Comparison of ENCODE assay signal across 14 mouse cellular contexts in the genomic region with DNA sequence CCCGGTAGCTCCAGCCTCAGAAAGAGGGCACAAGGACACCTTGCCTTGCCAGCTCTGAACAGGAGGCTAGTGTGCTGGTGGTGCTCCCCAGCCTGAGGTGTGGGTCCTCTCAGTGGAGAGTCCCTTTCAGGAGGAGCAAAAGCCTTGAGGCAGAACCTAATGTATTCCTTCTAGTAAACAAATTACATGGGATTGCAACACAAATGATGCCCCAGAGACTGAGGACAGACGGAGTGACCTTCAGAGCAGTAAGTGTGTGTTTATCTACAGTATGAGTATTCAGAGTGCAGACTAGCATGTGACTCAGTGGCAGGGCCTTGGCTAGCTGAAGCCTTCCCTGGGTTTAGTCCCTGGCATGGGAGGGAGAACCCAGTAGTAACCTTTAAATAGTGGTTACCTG.
DNase-seq lines count a peak whose midpoint lies in the region; ATAC-seq and TF ChIP-seq lines count a peak whose summit lies in the region.
"Had no signal": no experiment of that assay in that cellular context is flagged by ENCODE, and none has a peak within 500 bp of the region (broad histone marks: within the 10 kb centered on the region; RNA-seq: fewer than 3 reads in every experiment).

No protein-coding gene starts in this region.

- H3K9me3 ChIP-seq in liver, postnatal 0 days (ENCODE audit: low read length), result no peaks in the 10 kb centered on the region
- no peaks in the 10 kb centered on the region for H3K9me3 ChIP-seq in heart, embryonic 15.5 days (replicated peaks)
- H3K9me3 ChIP-seq in liver, embryonic 12.5 days (replicated peaks), result no peaks in the 10 kb centered on the region
- H3K9me3 ChIP-seq: embryonic facial prominence, embryonic 12.5 days; hindbrain, embryonic 15.5 days had no signal

- no peak for TF ChIP-seq POLR2A in liver, adult 2 months (IDR thresholded peaks at IDR 0.05; ENCODE audit: extremely low read depth, insufficient read depth, low read length)

- ATAC-seq in liver, postnatal 0 days, result no peak
- no peak for ATAC-seq in heart, embryonic 15.5 days (replicated peaks; ENCODE audit: insufficient number of reproducible peaks, insufficient read depth, low FRiP score, low read depth)
- no peak for ATAC-seq in liver, embryonic 12.5 days

- TF ChIP-seq EP300 in liver, postnatal 0 days (IDR thresholded peaks at IDR 0.05; ENCODE audit: low read depth), result no peak

- no peak overlapping the region for H3K4me3 ChIP-seq in liver, adult 2 months (ENCODE audit: insufficient read depth, low read depth, low read length)
- no peak overlapping the region for H3K4me3 ChIP-seq in liver, postnatal 0 days (ENCODE audit: low read depth, low read length)
- H3K4me3 ChIP-seq in heart, embryonic 15.5 days, result no peak overlapping the region
- H3K4me3 ChIP-seq in liver, embryonic 12.5 days, result no peak overlapping the region
- H3K4me3 ChIP-seq: embryonic facial prominence, embryonic 12.5 days; hindbrain, embryonic 15.5 days had no signal

- DNase-seq in adrenal gland, adult (ENCODE audit: inconsistent age in 2 of 2, low spot score in 1 of 2), result peak; percentile 70 to 88
- DNase-seq in adrenal gland, postnatal 4 days (ENCODE audit: low spot score in 2 of 2), result no peak
- DNase-seq in liver, adult 2 months (ENCODE audit: extremely low read depth, low read depth, low spot score), result peak; percentile 81
- no peak for DNase-seq in liver, postnatal 0 days
- peak; percentile 70 for DNase-seq in adrenal gland, postnatal 14 days
- no peak for DNase-seq in right cerebral cortex, postnatal 14 days
- DNase-seq: cerebellum, postnatal 10 days; gastrocnemius, postnatal 10 days; layer of hippocampus, adult 9-11 months; left cerebral cortex, postnatal 4 days had no signal

- no peak overlapping the region for H3K9ac ChIP-seq in liver, adult 2 months (ENCODE audit: low read depth, low read length)
- H3K9ac ChIP-seq in liver, postnatal 0 days (replicated peaks), result no peak overlapping the region
- no peak overlapping the region for H3K9ac ChIP-seq in heart, embryonic 15.5 days
- H3K9ac ChIP-seq in liver, embryonic 12.5 days, result no peak overlapping the region
- H3K9ac ChIP-seq: embryonic facial prominence, embryonic 12.5 days; hindbrain, embryonic 15.5 days had no signal

- no peaks in the 10 kb centered on the region for H3K27me3 ChIP-seq in liver, adult 2 months (ENCODE audit: control insufficient read depth, insufficient read depth, low read length)
- no peaks in the 10 kb centered on the region for H3K27me3 ChIP-seq in liver, postnatal 0 days (ENCODE audit: insufficient read depth, low read length)
- no peaks in the 10 kb centered on the region for H3K27me3 ChIP-seq in heart, embryonic 15.5 days
- H3K27me3 ChIP-seq in liver, embryonic 12.5 days (replicated peaks), result no peaks in the 10 kb centered on the region
- H3K27me3 ChIP-seq: embryonic facial prominence, embryonic 12.5 days; hindbrain, embryonic 15.5 days had no signal

- H3K4me1 ChIP-seq in liver, adult 2 months (ENCODE audit: control insufficient read depth, insufficient read depth, low read length), result peaks cover 5% of the 10 kb centered on the region
- no peaks in the 10 kb centered on the region for H3K4me1 ChIP-seq in liver, postnatal 0 days (ENCODE audit: insufficient read depth)
- peaks cover 83% of the 10 kb centered on the region for H3K4me1 ChIP-seq in heart, embryonic 15.5 days (replicated peaks)
- no peaks in the 10 kb centered on the region for H3K4me1 ChIP-seq in liver, embryonic 12.5 days

- WGBS in liver, adult 2 months, result 45% methylated on average over 2 of the region's 2 CpGs
- 72% methylated on average over 2 of the region's 2 CpGs for WGBS in liver, postnatal 0 days (ENCODE audit: insufficient replicate concordance)
- WGBS in heart, embryonic 15.5 days, result 51% methylated on average over 2 of the region's 2 CpGs
- 65% methylated on average over 2 of the region's 2 CpGs for WGBS in liver, embryonic 12.5 days (ENCODE audit: insufficient replicate concordance)

- H3K79me2 ChIP-seq in liver, adult 2 months (ENCODE audit: control insufficient read depth, insufficient read depth, low read length), result no peaks in the 10 kb centered on the region

- no peak overlapping the region for H3K4me2 ChIP-seq in liver, postnatal 0 days (ENCODE audit: low read depth, low read length)
- no peak overlapping the region for H3K4me2 ChIP-seq in heart, embryonic 15.5 days
- no peak overlapping the region for H3K4me2 ChIP-seq in liver, embryonic 12.5 days
- H3K4me2 ChIP-seq: embryonic facial prominence, embryonic 12.5 days; hindbrain, embryonic 15.5 days had no signal

- no peak for TF ChIP-seq CTCF in liver, adult 2 months (IDR thresholded peaks at IDR 0.05; ENCODE audit: low read depth, low read length)
- TF ChIP-seq CTCF in liver, postnatal 0 days (IDR thresholded peaks at IDR 0.05; ENCODE audit: low read depth), result no peak

- no peak overlapping the region for H3K27ac ChIP-seq in liver, adult 2 months (replicated peaks; ENCODE audit: insufficient read depth, low read depth, low read length)
- H3K27ac ChIP-seq in liver, postnatal 0 days (ENCODE audit: low read depth), result no peak overlapping the region
- H3K27ac ChIP-seq in heart, embryonic 15.5 days, result peak overlapping the region; percentile 77
- H3K27ac ChIP-seq in liver, embryonic 12.5 days, result no peak overlapping the region
- H3K27ac ChIP-seq: embryonic facial prominence, embryonic 12.5 days; hindbrain, embryonic 15.5 days had no signal

- no peaks in the 10 kb centered on the region for H3K36me3 ChIP-seq in liver, adult 2 months (ENCODE audit: control insufficient read depth, insufficient read depth, low read length)
- H3K36me3 ChIP-seq in liver, postnatal 0 days (replicated peaks; ENCODE audit: insufficient read depth, low read length), result no peaks in the 10 kb centered on the region
- H3K36me3 ChIP-seq in heart, embryonic 15.5 days, result no peaks in the 10 kb centered on the region
- H3K36me3 ChIP-seq in liver, embryonic 12.5 days, result no peaks in the 10 kb centered on the region
- H3K36me3 ChIP-seq: hindbrain, embryonic 15.5 days had no signal

Comparison
In these comparisons a context has a peak if more than half of its experiments do, and no peak if none do; other contexts are left out.
1. DNase-seq: peak in adrenal gland, adult (2 of 2), liver, adult 2 months (single experiment) and adrenal gland, postnatal 14 days (single experiment); none in adrenal gland, postnatal 4 days (0 of 2), liver, postnatal 0 days (single experiment) and right cerebral cortex, postnatal 14 days (single experiment).